Mouse (Mus musculus) CH12.LX (cell line): ENCODE measurements around the gene Galp.

Experiments
- MYC ChIP-seq: IDR thresholded peaks from 2 replicates; pipeline ENCODE4 v1.6.1; 2011; ENCODE audit warnings: low read depth, mild to moderate bottlenecking, improper control_type of control experiment, low read length
- POLR2A ChIP-seq: IDR thresholded peaks from 2 replicates; pipeline ENCODE4 v1.6.1; 2011; ENCODE audit warnings: low read depth, mild to moderate bottlenecking, improper control_type of control experiment, low read length
- RCOR1 ChIP-seq: conservative IDR thresholded peaks from 2 replicates; pipeline ENCODE4 v1.6.1; 2012; ENCODE audit warnings: low read depth, mild to moderate bottlenecking, inconsistent platforms, low read length, improper control_type of control experiment
- ZKSCAN1 ChIP-seq: IDR thresholded peaks from 2 replicates; pipeline ENCODE4 v1.6.1; 2012; ENCODE audit warnings: low read depth, inconsistent platforms, low read length, improper control_type of control experiment, borderline replicate concordance
- ZNF384 ChIP-seq: IDR thresholded peaks from 2 replicates; pipeline ENCODE4 v1.6.1; 2012; ENCODE audit warnings: low read depth, low read length, improper control_type of control experiment, inconsistent platforms

GRCm38 (mm10) chr7:6196790-6197189, at the start of gene Galp:
- TF ChIP-seq MYC (no peak), ZKSCAN1 (no peak), ZNF384 (no peak), RCOR1 (no peak), POLR2A (no peak)
